Mouse (Mus musculus) kidney, adult 8-10 months (tissue): ENCODE measurements around the gene Irf2.
A peak's percentile ranks its signal among the peaks of the same experiment; 100 is the strongest.
"Not testable (repeated sequence)": the region's sequence is repeated elsewhere in the genome, so short reads cannot be mapped to it uniquely, and the experiment has no call there.

Experiments
- DNase-seq, 2 experiments: peaks; one replicate each; pipeline ENCODE4 v3.0.0; 2022

Irf2 gene

DNA sequence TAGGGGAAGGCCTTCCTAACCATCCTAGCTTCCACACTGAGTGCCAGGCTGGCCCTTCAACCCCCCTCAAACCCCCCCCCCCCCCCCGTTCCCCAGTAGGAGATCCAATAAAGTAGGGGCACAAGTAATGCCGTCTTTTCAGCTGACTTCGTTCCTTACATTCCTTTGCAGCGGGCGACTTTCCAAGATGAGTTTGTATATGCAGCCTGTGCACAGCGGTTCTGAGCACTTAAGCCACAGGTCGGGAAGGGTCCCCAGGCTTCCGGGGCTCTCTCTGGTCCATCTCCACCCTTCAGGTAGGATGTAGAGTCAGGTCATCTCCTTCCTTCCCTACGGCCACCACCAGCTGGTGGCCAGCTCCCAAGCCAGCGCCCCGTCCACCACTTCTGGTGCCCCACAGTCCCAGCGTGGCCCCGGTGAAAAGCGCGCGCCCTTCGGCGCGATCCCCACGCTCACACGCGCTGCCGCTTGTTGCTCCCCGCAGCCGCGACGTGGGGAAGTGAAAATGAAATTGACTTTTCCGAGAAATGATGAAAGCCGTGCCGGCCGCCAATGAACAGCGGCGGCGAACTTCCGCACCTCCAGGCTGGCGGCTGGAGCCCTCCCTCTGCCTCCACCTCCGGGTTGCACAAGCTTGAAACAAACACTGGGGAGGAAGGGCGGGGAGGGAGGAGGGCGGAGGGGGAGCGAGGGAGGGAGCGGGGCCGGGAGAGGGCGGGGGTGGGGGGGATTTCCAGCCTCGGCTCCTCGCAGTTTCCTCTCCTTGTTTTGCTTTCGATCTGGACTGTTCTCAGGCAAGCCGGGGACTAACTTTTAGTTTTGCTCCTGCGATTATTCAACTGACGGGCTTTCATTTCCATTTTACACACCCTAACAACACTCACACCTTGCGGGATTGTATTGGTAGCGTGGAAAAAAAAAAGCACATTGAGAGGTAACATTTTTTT is at the start of gene Irf2:
Gene Irf2 (plus strand): TSS at position 730 of the 947 bp plus-strand sequence.
- peak; percentile 88 to 89 for DNase-seq

DNA sequence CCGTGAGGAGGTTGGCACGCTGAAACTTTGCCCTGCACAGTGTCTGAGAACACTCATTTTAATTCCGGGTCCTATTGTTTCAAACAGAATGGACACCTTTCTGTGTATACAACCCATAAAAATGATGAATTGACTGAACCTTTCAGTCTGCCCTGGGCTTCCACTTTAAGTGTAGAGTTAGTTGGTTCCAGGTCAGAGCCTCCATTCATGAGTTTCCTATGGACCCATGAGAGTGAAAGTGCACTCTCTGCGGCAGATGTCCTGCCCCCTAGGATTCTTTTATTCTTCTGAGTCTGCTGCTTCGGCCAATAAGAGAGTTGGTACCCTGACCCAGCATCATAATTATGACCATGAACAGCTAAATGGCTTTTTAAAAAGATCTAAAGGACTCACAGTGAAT is 49.4 kb upstream of the Irf2 start:
- no peak for DNase-seq

DNA sequence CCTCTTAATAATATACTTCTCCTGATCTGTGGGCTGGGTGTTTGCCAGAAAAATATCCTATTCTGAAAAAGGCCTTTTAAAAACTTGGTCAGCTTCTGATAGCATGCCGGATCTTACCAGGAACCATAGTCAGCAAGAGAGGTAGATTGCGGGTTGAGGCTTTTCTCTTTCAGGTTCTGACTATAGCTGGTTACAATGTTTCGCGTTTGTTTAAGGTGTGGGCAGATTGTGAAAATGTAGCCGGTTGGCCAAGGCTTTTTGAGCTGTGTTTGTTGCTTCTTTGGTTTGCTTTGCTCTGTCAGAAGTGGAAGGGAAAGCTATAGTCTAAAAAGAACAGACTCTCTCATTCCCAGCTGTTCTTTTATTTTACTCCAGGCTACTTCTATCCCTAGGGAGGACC is 49.0 kb upstream of the Irf2 start:
- DNase-seq, result no peak

DNA sequence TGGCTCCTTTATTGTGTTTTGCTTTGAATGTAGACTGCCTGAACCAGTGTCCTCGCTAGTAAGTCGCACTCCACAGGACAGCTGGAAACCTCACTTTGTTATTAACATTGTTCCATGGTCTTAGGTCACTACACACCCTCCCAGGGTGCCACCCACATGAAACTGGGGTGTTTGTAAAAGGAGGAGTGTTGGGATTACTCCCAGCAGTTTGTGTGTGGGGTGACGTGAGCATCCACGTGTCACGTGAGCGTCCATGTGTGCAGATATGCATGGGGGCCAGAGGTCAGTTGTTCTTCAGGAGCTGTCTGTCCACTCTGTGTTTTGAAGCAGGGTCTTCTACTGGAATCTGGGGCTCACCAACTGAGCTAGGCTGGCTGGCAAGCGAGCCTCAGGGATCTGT is 48.2 kb upstream of the Irf2 start:
- no peak for DNase-seq

DNA sequence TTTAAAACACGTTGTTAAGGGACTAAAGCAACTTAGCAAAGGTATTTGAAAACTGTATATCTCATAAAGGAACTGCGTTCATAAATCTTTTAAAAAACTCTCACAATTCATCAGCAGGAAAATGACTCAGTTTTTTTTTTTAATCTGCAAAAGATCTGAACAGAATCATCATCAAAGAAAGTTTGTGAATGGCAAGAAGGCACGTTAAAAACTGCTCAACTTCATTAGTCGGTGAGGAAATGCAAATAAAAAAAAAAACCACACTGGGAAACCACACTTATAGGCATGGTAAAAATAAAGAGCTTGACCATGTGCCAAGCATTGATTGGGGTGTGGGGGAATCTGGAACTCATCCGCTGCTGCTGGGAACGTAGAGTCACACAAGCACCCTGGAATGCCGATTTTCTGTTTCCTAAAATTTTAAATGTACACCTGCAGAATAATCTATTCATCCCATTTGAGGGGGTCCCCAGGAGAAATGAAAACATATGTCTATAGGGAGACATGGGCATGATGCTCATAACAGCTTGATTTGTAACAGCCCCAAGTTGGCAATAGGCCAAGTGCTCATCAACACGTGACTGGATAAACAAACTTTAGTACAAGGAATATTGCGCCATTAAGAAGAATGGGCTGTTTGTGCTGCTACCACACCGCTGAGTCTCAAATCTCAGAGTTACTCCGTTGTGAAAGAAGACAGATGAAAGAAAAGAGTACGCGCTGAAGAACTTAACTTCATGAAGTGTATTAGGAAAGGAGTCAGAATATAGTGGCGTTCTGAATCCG is 43.1 kb upstream of the Irf2 start:
- DNase-seq, result no peak

DNA sequence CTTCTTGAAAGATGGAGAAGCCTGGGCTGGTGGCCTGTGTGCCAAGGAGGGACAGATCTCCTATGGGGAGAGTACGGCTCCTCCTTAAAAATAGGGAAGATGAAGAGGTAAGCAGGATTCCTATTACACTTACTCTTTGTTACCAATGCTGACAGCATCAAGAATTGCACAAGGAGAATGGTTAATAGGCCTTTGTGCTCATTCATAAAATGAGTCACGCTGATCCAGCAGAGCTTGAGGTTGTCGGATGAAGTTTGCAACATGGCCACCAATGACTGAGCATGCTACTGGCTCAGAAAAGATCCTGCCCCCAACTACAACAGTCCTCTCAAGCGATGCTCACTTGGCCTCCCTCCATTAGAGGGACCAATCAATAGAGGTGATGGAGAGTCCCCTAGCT is 42.0 kb upstream of the Irf2 start:
- DNase-seq, result no peak

DNA sequence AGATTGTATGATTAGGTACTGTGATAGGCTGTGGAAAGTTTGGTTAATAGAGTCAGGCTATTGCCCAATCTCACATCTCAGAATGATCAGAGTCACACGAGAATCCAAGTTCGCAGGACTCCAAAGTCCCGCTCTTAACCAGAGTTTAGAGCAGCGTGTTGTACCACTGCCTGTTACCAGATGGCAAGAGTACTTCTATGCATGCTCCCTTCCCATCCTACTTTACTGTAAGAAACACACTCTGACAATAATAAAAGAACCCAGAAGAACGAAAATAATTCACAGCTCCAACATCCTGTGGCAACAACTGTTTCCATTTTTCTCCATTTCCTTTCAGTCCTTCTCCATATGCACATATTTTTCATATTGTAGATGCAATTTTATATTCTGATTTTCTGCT is 41.4 kb upstream of the Irf2 start:
- no peak for DNase-seq

DNA sequence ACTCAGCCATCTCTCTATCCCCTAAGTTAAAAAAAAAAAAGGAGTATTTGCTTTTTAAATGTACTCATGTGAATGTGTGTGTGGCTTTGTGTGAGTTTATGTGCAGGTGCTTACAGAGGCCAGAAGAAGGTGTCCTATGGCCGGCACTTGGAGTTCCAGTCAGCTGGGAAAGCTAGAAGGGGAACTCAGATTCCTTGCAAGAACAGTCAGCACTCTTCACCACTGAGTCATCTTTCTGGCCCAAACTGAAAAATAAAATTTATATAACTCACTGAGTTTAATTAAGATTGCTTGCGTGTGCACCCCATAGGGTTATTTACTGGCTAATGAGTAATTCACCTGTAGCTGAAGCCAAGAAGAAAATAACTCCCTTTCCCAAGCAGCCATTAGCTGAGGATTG is 34.4 kb upstream of the Irf2 start:
- DNase-seq, result no peak

DNA sequence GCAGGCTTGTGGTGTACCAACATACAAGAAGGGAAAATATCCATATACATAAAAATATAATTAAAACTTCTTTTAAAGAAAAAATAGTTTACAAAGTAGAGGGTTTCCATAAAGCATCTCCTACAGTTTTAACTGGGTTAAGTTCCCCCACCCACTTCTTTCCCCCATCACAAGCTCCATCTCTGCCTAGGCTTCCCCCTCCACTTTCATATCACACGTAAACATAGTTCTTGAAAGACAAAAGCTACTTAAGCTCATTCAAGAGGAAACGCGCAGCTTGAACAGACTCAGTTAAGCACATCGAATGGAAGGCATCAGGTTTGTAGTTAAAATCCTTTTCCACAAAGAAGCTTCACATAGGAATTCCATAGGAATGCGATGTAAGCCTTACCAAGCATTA is 32.8 kb upstream of the Irf2 start:
- DNase-seq, result no peak

DNA sequence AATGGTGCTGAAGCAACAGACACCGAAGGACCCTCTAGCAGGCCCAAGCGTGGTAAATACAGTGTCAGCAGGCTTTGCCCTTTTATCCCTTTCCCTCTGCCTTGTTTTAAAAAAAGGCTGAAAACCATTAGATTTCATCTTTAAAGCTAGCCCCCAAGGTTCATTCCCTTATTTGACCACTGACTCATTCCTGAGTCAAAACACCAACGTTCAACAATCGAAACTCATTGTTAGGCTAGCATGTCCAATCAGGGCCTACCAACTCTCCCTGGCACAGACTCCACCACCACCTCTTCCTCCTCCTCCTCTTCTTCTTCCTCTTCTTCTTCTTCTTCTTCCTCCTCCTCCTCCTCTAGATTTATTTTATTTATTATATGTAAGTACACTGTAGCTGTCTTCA is 30.2 kb upstream of the Irf2 start:
- DNase-seq, result no peak

DNA sequence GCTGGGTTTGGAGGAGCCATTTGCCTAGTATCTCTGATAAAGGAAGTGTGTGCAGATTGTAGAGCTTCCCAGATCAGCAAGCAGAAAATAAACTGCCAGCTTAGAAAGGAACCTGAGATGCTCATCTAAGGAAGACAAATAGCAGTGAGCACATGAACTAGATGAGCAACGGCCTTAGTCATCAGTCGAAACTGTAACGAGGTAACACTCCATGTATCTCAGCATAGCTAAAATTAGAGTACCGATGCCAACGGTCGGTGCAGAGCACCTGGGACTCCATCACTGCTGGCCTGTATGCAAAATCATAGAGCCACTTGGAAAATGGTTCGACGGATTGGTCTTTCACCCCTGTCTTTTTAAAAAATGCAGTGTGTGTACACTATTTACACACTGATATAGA is 29.2 kb upstream of the Irf2 start:
- no peak for DNase-seq

DNA sequence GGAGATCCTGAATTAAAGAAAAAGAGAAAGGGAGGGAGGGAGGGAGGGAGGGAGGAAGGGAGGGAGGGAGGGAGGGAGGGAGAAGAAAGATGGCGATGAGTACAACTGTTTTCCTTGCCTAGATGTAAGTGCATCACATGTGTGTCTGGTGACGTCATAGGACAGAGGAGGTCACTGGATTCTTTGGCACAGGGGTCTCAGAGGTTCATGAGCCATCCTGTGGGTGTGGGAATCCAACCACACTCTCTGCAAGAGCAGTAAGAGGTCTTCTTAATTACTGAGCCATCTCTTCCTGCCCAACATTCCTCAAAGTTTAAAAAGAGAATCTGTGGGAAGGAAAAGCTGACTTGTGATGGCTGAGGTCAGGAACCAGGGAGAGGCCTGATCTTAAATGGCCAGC is 28.0 kb upstream of the Irf2 start:
- no peak for DNase-seq

DNA sequence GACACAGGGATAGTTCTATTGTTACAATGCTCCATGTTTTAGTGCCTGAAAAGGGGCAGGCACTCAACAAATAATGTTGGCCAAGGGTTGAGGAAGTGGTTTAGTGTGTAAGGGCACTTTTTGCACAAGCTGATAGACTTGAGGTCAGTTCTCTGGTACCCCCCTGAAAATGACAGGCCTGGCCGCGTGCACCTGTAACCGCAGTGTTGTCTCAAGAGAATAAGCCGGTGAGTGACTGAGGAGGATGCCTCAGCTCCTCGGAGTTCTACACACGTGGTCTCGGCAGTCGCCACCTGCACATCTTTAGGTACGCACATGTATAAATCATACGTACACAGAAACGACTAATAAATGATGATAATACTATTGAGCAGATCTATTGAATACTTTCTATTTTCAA is 26.4 kb upstream of the Irf2 start:
- DNase-seq, result no peak

DNA sequence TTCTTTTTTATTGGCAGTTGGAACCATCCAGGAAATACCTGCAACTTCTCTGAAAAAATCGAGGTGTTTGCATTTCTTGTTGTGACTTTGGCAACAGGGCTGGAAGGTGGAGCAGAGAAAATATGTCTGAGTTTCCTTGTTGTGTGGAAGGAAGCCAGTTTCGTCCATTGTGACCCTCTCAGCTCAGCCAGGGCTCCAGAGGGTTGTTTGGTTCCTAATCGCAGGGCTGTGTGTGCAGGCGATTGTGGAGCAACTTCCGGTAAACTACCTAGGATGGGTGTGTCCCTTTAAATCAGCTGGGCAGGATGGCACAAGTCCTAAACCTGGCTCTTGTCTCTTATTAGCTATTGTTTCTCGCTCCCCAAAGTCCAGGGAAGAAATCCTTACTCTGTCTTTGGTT is 25.7 kb upstream of the Irf2 start:
- DNase-seq, result no peak

DNA sequence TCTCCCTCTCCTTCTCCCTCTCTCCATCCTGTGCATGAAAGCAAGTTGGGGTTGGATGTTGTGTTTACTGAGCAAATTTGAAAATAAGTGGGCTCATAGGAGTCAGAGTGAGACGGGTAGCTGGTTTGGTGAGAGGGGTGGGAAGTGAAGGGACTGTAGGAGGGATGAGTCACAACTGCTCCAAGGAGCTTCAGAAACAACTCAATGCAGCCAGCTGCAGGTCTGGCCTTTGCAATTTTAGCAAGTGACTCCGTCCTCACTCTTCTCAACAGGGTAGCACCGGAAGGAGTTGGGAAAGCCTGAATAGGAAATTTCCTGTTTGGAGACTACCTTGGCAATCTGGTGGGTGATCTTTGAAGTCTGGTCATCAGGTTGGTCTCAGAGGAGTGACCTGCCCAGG is 25.1 kb upstream of the Irf2 start:
- DNase-seq, result no peak

DNA sequence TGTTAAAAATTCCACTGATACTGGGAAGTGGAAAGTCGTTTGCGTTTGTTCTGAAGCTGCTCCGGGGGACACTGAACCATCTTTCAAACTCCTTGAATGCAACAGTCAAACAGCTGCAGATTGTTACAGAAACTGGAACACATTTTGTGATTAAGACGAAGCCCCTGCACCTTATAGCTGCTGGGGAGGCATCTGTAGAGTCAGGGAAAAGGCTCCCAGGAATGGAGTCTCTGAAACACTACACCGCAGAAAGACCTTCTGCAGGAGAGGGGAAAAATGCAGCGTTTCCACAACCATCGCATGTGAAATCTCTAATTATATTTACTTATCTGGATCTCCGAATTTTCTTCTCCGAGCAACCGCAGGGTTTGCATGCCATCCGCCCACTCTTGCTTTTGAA is 23.1 kb upstream of the Irf2 start:
- no peak for DNase-seq

DNA sequence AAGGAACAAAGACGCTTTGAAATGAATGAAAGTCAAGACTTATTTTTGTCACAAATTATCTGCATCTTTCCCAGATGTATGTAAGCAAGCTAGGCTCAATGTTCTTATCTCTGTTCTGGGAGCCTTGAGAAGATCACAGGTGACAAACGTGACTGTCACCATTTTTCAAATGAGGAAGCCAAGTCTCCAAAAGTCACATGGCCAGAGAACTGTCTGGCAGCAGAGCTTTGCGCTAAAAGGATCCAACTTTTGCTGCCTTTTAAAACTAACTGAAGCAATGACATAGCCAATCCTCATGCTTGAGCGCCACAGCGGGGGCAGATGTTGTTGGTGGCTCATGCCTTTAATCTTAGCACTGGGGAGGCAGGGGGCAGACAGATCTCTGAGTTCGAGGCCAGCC is 22.4 kb upstream of the Irf2 start:
- no peak for DNase-seq

DNA sequence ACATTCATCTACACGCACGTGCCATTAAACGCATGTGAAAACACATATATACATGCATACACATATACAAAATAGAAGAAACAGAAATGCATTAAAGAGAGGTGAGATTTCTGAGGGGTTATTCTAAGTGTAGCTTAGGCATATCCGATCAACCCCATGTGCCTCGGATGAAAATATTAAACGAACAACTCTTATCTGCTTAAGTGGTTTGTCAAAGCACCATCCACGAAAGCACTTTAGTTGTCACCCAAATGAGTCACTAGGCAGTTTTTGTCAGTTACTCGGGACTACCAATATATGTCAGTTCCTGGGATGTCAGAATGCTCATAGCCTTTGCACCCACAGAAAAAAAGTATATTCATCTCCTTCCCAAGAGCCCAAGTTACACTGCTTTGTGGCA is 21.2 kb upstream of the Irf2 start:
- no peak for DNase-seq

DNA sequence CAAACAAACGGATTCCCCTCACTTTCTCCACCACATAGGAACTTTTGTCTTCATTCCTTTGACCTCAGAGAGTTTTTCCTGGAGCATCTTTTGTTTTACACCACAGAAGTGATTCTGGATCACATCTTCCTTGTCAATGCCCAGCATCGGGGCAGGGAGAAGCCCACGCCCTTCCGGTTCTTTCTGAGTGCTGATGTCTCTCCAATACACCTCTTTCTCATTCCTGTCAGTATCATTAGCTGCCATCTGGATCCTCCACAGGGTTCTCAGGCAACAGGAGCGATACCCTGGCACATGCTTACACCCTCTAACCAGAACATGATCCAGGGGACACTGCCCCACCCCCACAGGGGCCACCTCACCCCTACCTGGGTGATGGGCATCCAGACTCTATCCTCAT is 20.8 kb upstream of the Irf2 start:
- DNase-seq, result no peak

DNA sequence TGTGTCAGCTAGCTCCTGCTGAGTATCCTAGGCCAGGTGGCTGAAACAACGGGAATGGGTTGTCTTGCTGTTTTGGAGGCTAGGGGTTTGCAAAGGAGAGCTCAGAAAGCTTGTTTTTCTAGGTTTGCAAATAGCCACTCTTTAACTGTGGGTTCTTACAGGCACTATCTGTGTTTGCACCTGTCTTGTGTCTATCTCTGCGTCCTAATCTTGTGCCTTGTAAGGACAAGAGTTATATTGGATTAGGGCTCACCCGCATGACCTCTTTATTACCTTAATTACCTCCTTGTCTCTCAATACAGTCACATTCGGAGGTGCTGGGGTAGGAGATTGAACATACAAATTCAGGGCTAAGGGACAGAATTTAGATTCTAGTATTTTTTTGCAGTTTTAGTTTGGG is 18.9 kb upstream of the Irf2 start:
- no peak for DNase-seq

DNA sequence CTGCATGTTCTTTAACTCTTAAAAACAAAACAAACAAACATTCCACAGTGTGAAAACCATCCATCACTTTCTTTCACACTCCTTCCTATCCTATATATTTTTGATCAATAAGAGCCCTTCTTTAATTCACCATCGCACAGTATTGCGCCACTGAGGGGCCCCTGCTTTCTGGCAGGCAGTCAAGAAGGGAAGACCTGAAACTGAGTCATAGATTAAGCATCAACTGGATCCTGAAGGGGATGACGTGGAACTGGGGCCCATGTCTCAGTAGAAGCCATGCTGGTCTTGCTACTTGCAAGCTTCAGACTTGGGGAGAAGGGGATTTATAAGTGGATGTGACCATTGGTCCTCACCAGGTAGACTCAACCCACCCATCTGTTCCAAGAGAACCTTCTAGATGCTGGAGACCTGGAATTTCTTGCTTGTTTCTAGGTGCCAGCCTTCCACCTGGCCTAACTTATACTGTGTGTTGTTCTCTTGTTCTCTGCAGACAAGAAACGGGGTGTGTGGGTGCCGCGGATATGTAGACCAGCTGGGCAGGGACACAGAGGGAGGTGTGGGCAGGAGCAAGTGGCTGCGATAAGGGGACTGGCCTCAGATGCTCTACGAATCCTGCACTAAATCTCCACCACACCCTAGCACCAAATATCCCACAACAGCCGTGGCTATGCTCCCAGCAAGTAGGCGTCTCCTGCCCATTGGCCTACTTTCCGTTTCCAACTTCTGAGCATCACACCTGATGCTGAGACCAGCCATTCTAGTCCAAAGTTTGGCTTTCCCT is 18.3 kb upstream of the Irf2 start:
- DNase-seq, result no peak

DNA sequence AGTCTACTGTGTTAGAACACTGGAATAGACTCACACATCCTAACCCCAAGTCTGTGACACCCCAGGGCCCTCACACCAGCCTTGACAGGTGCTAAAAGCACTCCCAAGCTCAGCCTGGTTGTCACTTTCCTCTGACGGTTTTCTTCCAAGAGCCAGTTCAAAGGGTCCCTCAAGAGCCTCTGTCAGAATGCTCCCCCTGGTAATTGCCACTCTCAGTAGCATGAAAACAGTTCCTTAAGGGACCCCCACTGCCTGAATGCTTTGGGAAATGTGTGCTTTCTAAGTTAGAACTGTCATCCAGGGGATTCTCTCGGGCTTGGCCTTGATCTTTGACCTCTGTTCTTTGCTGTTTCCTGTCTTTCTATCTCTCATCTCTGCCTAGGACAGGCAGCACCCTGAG is 17.0 kb upstream of the Irf2 start:
- DNase-seq, result no peak

DNA sequence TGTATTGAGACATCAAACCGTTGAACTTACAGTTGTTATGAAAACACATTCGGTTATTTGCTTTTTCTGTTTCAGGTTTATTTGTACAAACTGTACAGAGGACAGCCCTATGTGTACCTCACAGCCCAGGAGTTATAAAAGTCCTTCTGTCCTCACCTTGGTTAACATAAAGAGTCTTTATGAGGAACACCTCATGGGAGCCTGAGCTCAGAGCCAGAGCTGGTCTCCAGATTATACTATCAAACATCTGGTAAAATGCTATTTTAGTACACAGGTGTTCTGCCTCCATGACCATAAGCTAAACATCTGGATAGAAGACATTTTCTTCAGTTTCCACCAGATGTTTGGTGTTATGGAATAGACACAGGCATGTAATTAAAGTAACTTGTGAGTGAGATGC is 13.1 kb upstream of the Irf2 start:
- no peak for DNase-seq

DNA sequence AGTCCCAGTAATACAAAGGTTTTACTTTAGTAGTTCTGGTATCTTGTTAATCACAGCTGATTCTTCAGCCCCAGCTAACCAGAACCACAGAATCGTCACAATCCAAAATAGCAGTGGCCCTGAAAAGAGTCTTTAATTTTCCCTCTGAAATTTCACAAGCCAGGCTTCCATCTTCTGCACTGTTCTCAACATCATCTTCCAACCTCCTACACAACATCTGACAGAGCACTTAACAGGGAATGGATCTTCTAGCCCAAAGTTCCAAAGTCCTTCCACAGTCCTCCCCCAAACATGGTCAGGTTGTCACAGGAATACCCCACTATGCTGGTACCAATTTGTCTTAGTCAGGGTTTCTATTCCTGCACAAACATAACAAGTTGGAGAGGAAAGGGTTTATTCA is 9.9 kb upstream of the Irf2 start:
- DNase-seq, result not testable (repeated sequence)
